Mouse (Mus musculus) kidney, embryonic 14.5 days (tissue): ENCODE results near the gene Zdhhc5. TPM values are rescaled to one million over a fixed set of nuclear protein-coding genes. Genes with fewer than 3 reads are reported as not detected.
A peak's percentile ranks its signal among the peaks of the same experiment; 100 is the strongest.

ENCODE experiments used
- ATAC-seq: fragments of 200-750 bp; cut with Nextera tagmentation; 2 replicates; pipeline ENCODE4 v1.8.0; 2017; ENCODE audit warnings: moderate number of reproducible peaks, mild to moderate bottlenecking, moderate TSS enrichment, moderate library complexity; ENCODE audit not compliant: low FRiP score, low TSS enrichment
- H3K27ac ChIP-seq: fragments of 300-500 bp; sonication (generic); 2 replicates; pipeline ENCODE4 v1.5.1; 2014; ENCODE audit warnings: low read depth, mild to moderate bottlenecking, low read length, moderate library complexity, mixed read lengths
- H3K27me3 ChIP-seq: fragments of 300-500 bp; sonication (generic); 2 replicates; pipeline ENCODE4 v1.6.1; 2014; ENCODE audit warnings: mild to moderate bottlenecking, low read length; ENCODE audit not compliant: control insufficient read depth, insufficient read depth
- H3K36me3 ChIP-seq: fragments of 300-500 bp; sonication (generic); 2 replicates; pipeline ENCODE4 v1.6.1; 2014; ENCODE audit warnings: low read length, mixed read lengths; ENCODE audit not compliant: control insufficient read depth, insufficient read depth
- H3K4me1 ChIP-seq: fragments of 300-500 bp; sonication (generic); 2 replicates; pipeline ENCODE4 v1.6.1; 2014; ENCODE audit warnings: low read length, mixed read lengths; ENCODE audit not compliant: control insufficient read depth, insufficient read depth
- H3K4me2 ChIP-seq: fragments of 300-500 bp; sonication (generic); replicated peaks from 2 replicates; pipeline ENCODE4 v1.6.1; 2014; ENCODE audit warnings: low read depth, mild to moderate bottlenecking, low read length
- H3K4me3 ChIP-seq: fragments of 300-500 bp; sonication (generic); 2 replicates; pipeline ENCODE4 v1.5.1; 2014; ENCODE audit warnings: mild to moderate bottlenecking, low read length
- H3K9ac ChIP-seq: fragments of 300-500 bp; sonication (generic); 2 replicates; pipeline ENCODE4 v1.6.1; 2014; ENCODE audit warnings: low read depth, mild to moderate bottlenecking, low read length, moderate library complexity
- H3K9me3 ChIP-seq: fragments of 300-500 bp; sonication (generic); 2 replicates; pipeline ENCODE4 v1.6.1; 2016; ENCODE audit warnings: low read length; ENCODE audit not compliant: control insufficient read depth
- WGBS: fragments of 180-500 bp; shearing (Covaris S2); extraction: QIAGEN DNeasy Blood & Tissue Kit; methylation state at CpG from one replicate; pipeline ENCODE4 v1.1.7; 2014; 5-methylcytosine and 5-hydroxymethylcytosine counted together
- polyA plus RNA-seq: library from polyadenylated mRNA; unstranded; fragments of >200 nt; fragmentation: Nextera tagmentation; extraction: Ambion mirVana; gene quantifications from 2 replicates; pipeline ENCODE4 v1.2.1, GENCODE M21; 2014

The Zdhhc5 gene
- polyA plus RNA-seq = 41.0 and 48.8 TPM in 2 replicates

- Histone ChIP-seq H3K4me1 (peaks cover 4% of the 10 kb centered on the region; the same call in 1 of the 2 replicates), H3K27ac (peak within 1 kb of the TSS; percentile 93), H3K27me3 (no peaks in the 10 kb centered on the region), H3K36me3 (peaks cover 11% of the 10 kb centered on the region), H3K4me2 (peak within 1 kb of the TSS; percentile 83), H3K9me3 (no peaks in the 10 kb centered on the region), H3K4me3 (peak within 1 kb of the TSS; percentile 97), H3K9ac (peak within 1 kb of the TSS; percentile 94)
- ATAC-seq = peak; percentile 98
- under 1% methylated on average over 99 of the region's 107 CpGs for WGBS
These were observed at the start of gene Zdhhc5 for GRCm38 (mm10) chr2:84714811-84715561. Gene Zdhhc5 (minus strand): TSS chr2:84715180.

- no peaks in the 10 kb centered on the region; the same call in 1 of the 2 replicates for H3K36me3 ChIP-seq
- no peaks in the 10 kb centered on the region for H3K4me1 ChIP-seq
- no peak overlapping the region for H3K27ac ChIP-seq
- no peak overlapping the region for H3K4me3 ChIP-seq
- no peak overlapping the region for H3K4me2 ChIP-seq
- ATAC-seq = no peak
- 31% methylated on average over 1 of the region's 1 CpGs for WGBS
- no peaks in the 10 kb centered on the region for H3K27me3 ChIP-seq
- no peak overlapping the region for H3K9ac ChIP-seq
- no peaks in the 10 kb centered on the region for H3K9me3 ChIP-seq
These were observed 47.8 kb upstream of the Zdhhc5 start for GRCm38 (mm10) chr2:84762818-84763217.

GRCm38 (mm10) chr2:84762295-84762694 lies 47.3 kb upstream of the Zdhhc5 start:
- 52% methylated on average over 4 of the region's 4 CpGs for WGBS

GRCm38 (mm10) chr2:84761840-84762239 lies 46.9 kb upstream of the Zdhhc5 start:
- Histone ChIP-seq H3K4me1 (no peaks in the 10 kb centered on the region), H3K9ac (no peak overlapping the region), H3K4me2 (no peak overlapping the region), H3K4me3 (no peak overlapping the region), H3K9me3 (no peaks in the 10 kb centered on the region), H3K27ac (no peak overlapping the region), H3K27me3 (no peaks in the 10 kb centered on the region), H3K36me3 (no peaks in the 10 kb centered on the region; the same call in 1 of the 2 replicates)
- 82% methylated on average over 1 of the region's 1 CpGs for WGBS
- ATAC-seq = no peak

More at GRCm38 (mm10) chr2:84762295-84762694, 47.3 kb upstream of the Zdhhc5 start:
- Histone ChIP-seq H3K27ac (no peak overlapping the region), H3K36me3 (no peaks in the 10 kb centered on the region; the same call in 1 of the 2 replicates), H3K4me1 (no peaks in the 10 kb centered on the region), H3K27me3 (no peaks in the 10 kb centered on the region), H3K4me2 (no peak overlapping the region), H3K4me3 (no peak overlapping the region), H3K9ac (no peak overlapping the region), H3K9me3 (no peaks in the 10 kb centered on the region)
- ATAC-seq = no peak

GRCm38 (mm10) chr2:84761309-84761708 lies 46.3 kb upstream of the Zdhhc5 start:
- no peak for ATAC-seq
- Histone ChIP-seq H3K36me3 (no peaks in the 10 kb centered on the region), H3K27ac (no peak overlapping the region), H3K9me3 (no peaks in the 10 kb centered on the region), H3K4me1 (no peaks in the 10 kb centered on the region), H3K4me2 (no peak overlapping the region), H3K4me3 (no peak overlapping the region), H3K27me3 (no peaks in the 10 kb centered on the region), H3K9ac (no peak overlapping the region)
- WGBS = 81% methylated on average over 3 of the region's 3 CpGs

- H3K4me2 ChIP-seq = no peak overlapping the region
- 75% methylated on average over 8 of the region's 8 CpGs for WGBS
- H3K4me1 ChIP-seq = no peaks in the 10 kb centered on the region
- H3K27me3 ChIP-seq = no peaks in the 10 kb centered on the region
- no peaks in the 10 kb centered on the region for H3K36me3 ChIP-seq
- H3K27ac ChIP-seq = no peak overlapping the region
- no peak for ATAC-seq
- H3K9me3 ChIP-seq = no peaks in the 10 kb centered on the region
- no peak overlapping the region for H3K4me3 ChIP-seq
- H3K9ac ChIP-seq = no peak overlapping the region
These were observed 45.8 kb upstream of the Zdhhc5 start for GRCm38 (mm10) chr2:84760777-84761176.

- ATAC-seq = peak; percentile 61; the same call in 1 of the 2 replicates
- Histone ChIP-seq H3K36me3 (no peaks in the 10 kb centered on the region), H3K27ac (no peak overlapping the region), H3K4me1 (no peaks in the 10 kb centered on the region), H3K27me3 (no peaks in the 10 kb centered on the region), H3K9me3 (no peaks in the 10 kb centered on the region), H3K9ac (no peak overlapping the region), H3K4me2 (no peak overlapping the region), H3K4me3 (no peak overlapping the region)
- WGBS = 1% methylated on average over 2 of the region's 2 CpGs
These were observed 43.7 kb upstream of the Zdhhc5 start for GRCm38 (mm10) chr2:84758542-84759127.

- 57% methylated on average over 7 of the region's 7 CpGs for WGBS
- H3K27ac ChIP-seq = no peak overlapping the region
- no peak overlapping the region for H3K9ac ChIP-seq
- no peaks in the 10 kb centered on the region for H3K36me3 ChIP-seq
- no peaks in the 10 kb centered on the region for H3K4me1 ChIP-seq
- no peak for ATAC-seq
- H3K27me3 ChIP-seq = no peaks in the 10 kb centered on the region
- no peaks in the 10 kb centered on the region for H3K9me3 ChIP-seq
- H3K4me3 ChIP-seq = no peak overlapping the region
- H3K4me2 ChIP-seq = no peak overlapping the region
These were observed 42.2 kb upstream of the Zdhhc5 start for GRCm38 (mm10) chr2:84757026-84757682.

GRCm38 (mm10) chr2:84756245-84756644 lies 41.3 kb upstream of the Zdhhc5 start:
- Histone ChIP-seq H3K9me3 (no peaks in the 10 kb centered on the region), H3K4me1 (no peaks in the 10 kb centered on the region), H3K27ac (no peak overlapping the region), H3K9ac (no peak overlapping the region), H3K4me3 (no peak overlapping the region), H3K4me2 (no peak overlapping the region), H3K36me3 (no peaks in the 10 kb centered on the region), H3K27me3 (no peaks in the 10 kb centered on the region)
- no peak for ATAC-seq
- 78% methylated on average over 5 of the region's 5 CpGs for WGBS
